Comparison of ENCODE assay signal across 8 mouse cellular contexts in the genomic region with DNA sequence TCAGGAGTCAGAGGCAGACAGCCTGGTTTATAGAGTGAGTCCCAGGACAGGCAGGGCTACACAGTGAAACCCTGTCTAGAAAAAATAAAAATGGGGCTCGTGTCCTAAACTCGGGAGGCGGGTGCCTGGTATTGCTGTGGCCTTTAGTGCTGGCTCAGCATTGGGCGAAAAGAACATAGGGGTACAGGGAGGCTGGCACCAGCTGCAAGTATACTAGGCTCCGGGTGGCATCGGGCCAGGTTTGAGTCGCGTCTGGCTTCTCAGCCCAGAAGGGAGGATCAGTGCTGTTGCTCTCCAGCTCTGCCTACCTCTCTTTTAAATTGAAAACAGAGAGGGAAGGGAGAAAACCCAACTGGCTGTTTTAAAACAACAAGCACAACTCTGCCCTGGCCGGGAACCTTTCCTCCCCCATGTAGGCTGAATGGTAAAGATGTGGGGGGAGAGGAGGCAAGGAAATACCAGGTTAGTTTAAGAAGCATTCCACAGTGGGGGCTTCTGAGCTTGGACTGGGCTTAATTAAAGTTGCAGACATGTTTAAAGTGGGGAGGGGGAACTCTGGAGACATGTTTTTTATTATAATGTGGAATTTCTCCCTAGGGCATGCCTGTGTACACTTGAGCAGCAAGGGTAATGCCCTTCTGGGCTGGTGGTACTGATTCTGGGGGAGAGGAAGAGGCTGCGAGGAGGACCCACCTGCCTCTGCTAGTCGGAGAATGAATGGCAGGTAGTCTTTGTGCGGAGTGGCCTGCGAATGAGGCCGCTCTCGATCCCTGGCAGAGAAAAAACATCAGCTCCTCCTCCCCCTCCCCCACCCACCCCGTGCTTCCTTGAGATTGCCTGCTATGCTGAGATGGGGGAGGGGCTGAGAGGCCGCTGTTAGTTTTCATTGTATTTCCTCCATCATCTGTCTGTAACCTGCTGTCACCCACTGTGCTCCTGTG. TPM values are rescaled to one million over a fixed set of nuclear protein-coding genes. Genes with fewer than 3 reads are reported as not detected.
DNase-seq lines count a peak whose midpoint lies in the region; ATAC-seq and TF ChIP-seq lines count a peak whose summit lies in the region.

No protein-coding gene starts in this region.

- H3K4me2 ChIP-seq in forebrain, embryonic 13.5 days: peak overlapping the region; percentile 43
- H3K4me2 ChIP-seq in heart, postnatal 0 days (ENCODE audit: low read depth, low read length): no peak overlapping the region; the same call in 1 of the 2 replicates
- peak overlapping the region; percentile 31; the same call in 1 of the 2 replicates for H3K4me2 ChIP-seq in liver, embryonic 12.5 days
- peak overlapping the region; percentile 20 for H3K4me2 ChIP-seq in neural tube, embryonic 15.5 days

- peaks cover 59% of the 10 kb centered on the region for H3K4me1 ChIP-seq in forebrain, embryonic 13.5 days
- H3K4me1 ChIP-seq in heart, postnatal 0 days (ENCODE audit: control insufficient read depth, insufficient read depth): peaks cover 32% of the 10 kb centered on the region
- peaks cover 33% of the 10 kb centered on the region for H3K4me1 ChIP-seq in liver, embryonic 12.5 days
- H3K4me1 ChIP-seq in neural tube, embryonic 15.5 days: peaks cover 52% of the 10 kb centered on the region

- no peak overlapping the region for H3K4me3 ChIP-seq in forebrain, embryonic 13.5 days
- no peak overlapping the region for H3K4me3 ChIP-seq in heart, postnatal 0 days (ENCODE audit: low read depth, low read length)
- H3K4me3 ChIP-seq in liver, embryonic 12.5 days: no peak overlapping the region
- no peak overlapping the region for H3K4me3 ChIP-seq in neural tube, embryonic 15.5 days (replicated peaks)

- WGBS in forebrain, embryonic 13.5 days: 7% methylated on average over 17 of the region's 17 CpGs
- WGBS in heart, postnatal 0 days: 17% methylated on average over 17 of the region's 17 CpGs
- WGBS in liver, embryonic 12.5 days (ENCODE audit: insufficient replicate concordance): 40% methylated on average over 17 of the region's 17 CpGs
- WGBS in neural tube, embryonic 15.5 days: 19% methylated on average over 17 of the region's 17 CpGs

- no peaks in the 10 kb centered on the region for H3K36me3 ChIP-seq in forebrain, embryonic 13.5 days (ENCODE audit: poor library complexity, severe bottlenecking)
- H3K36me3 ChIP-seq in heart, postnatal 0 days (replicated peaks; ENCODE audit: control insufficient read depth, insufficient read depth, low read length): no peaks in the 10 kb centered on the region
- no peaks in the 10 kb centered on the region for H3K36me3 ChIP-seq in liver, embryonic 12.5 days
- H3K36me3 ChIP-seq in neural tube, embryonic 15.5 days: no peaks in the 10 kb centered on the region

- 0 out of 2 replicates have a peak overlapping the region, but pooled peaks have one; percentile 26 for H3K9ac ChIP-seq in forebrain, embryonic 13.5 days
- no peak overlapping the region; the same call in 1 of the 2 replicates for H3K9ac ChIP-seq in heart, postnatal 0 days (replicated peaks; ENCODE audit: low read depth, low read length)
- no peak overlapping the region for H3K9ac ChIP-seq in liver, embryonic 12.5 days
- no peak overlapping the region for H3K9ac ChIP-seq in neural tube, embryonic 15.5 days (replicated peaks)

- ATAC-seq in forebrain, embryonic 13.5 days: peak; percentile 78
- ATAC-seq in heart, postnatal 0 days (ENCODE audit: insufficient read depth, low read depth): peak; percentile 44
- no peak for ATAC-seq in liver, embryonic 12.5 days
- ATAC-seq in neural tube, embryonic 15.5 days (ENCODE audit: low FRiP score): peak; percentile 65
- no peak for ATAC-seq in erythroblast, adult 5-6 weeks (replicated peaks; ENCODE audit: low FRiP score, poor library complexity, severe bottlenecking)

- no peaks in the 10 kb centered on the region for H3K9me3 ChIP-seq in forebrain, embryonic 13.5 days (replicated peaks)
- no peaks in the 10 kb centered on the region for H3K9me3 ChIP-seq in heart, postnatal 0 days (replicated peaks; ENCODE audit: control insufficient read depth, low read length)
- no peaks in the 10 kb centered on the region for H3K9me3 ChIP-seq in liver, embryonic 12.5 days (replicated peaks)
- no peaks in the 10 kb centered on the region for H3K9me3 ChIP-seq in neural tube, embryonic 15.5 days (replicated peaks)

- no peak for TF ChIP-seq CTCF in heart, postnatal 0 days (IDR thresholded peaks at IDR 0.05; ENCODE audit: low read depth)

- H3K27me3 ChIP-seq in forebrain, embryonic 13.5 days: peaks cover 89% of the 10 kb centered on the region
- no peaks in the 10 kb centered on the region for H3K27me3 ChIP-seq in heart, postnatal 0 days (ENCODE audit: control insufficient read depth, insufficient read depth, low read length)
- H3K27me3 ChIP-seq in liver, embryonic 12.5 days (replicated peaks): peaks cover 33% of the 10 kb centered on the region
- peaks cover 12% of the 10 kb centered on the region for H3K27me3 ChIP-seq in neural tube, embryonic 15.5 days (replicated peaks)

- TF ChIP-seq EP300 in heart, postnatal 0 days (IDR thresholded peaks at IDR 0.05; ENCODE audit: low read depth): no peak

- DNase-seq in cerebellum, adult 11 months: peak; percentile 12
- no peak for DNase-seq in cerebellum, adult 9-10 months
- no peak for DNase-seq in heart, postnatal 0 days (ENCODE audit: low spot score)
- DNase-seq in kidney, postnatal 25 days: peak; percentile 88 to 90

- no peak overlapping the region; the same call in 1 of the 2 replicates for H3K27ac ChIP-seq in forebrain, embryonic 13.5 days
- 0 out of 2 replicates have a peak overlapping the region, but pooled peaks have one; percentile 40 for H3K27ac ChIP-seq in heart, postnatal 0 days (ENCODE audit: low read depth)
- H3K27ac ChIP-seq in liver, embryonic 12.5 days: no peak overlapping the region
- no peak overlapping the region for H3K27ac ChIP-seq in neural tube, embryonic 15.5 days (replicated peaks)

RNA-seq across cellular contexts. Expression of a gene that starts 3.9 kb away (rescaled TPM):
- polyA plus RNA-seq in forebrain, embryonic 13.5 days (2015; fragmentation: Nextera tagmentation; extraction: Ambion mirVana): 0.72 and 0.92 TPM in 2 replicates
- total RNA-seq in heart, postnatal 0 days (2014; rRNA removed; ENCODE audit: low replicate concordance): 20.9 and 21.9 TPM in 2 replicates
- polyA plus RNA-seq in heart, postnatal 0 days (2015; fragmentation: Nextera tagmentation; extraction: Ambion mirVana): 4.9 and 5.7 TPM in 2 replicates
- 1.2 and 1.3 TPM in 2 replicates for polyA plus RNA-seq in liver, embryonic 12.5 days (2016; fragmentation: Nextera tagmentation; extraction: Ambion mirVana)
- 0.97 and 1.0 TPM in 2 replicates for polyA plus RNA-seq in neural tube, embryonic 15.5 days (2015; fragmentation: Nextera tagmentation; extraction: Ambion mirVana)
- not detected in 2 replicates for total RNA-seq in erythroblast, adult 5-6 weeks (2015; ENCODE audit: low replicate concordance)
- total RNA-seq in erythroblast, adult 5-6 weeks (2017; ENCODE audit: low replicate concordance): 0.51 TPM in 1 of 2 replicates, not detected in the other

Comparison
In these comparisons a context has a peak if more than half of its experiments do, and no peak if none do; other contexts are left out.
1. DNase-seq: peak in cerebellum, adult 11 months (single experiment) and kidney, postnatal 25 days (2 of 2); none in cerebellum, adult 9-10 months (single experiment) and heart, postnatal 0 days (single experiment).
2. ATAC-seq: peak in forebrain, embryonic 13.5 days (single experiment), heart, postnatal 0 days (single experiment) and neural tube, embryonic 15.5 days (single experiment); none in liver, embryonic 12.5 days (single experiment) and erythroblast, adult 5-6 weeks (single experiment).